Mouse (Mus musculus) forebrain, embryonic 11.5 days (tissue): ENCODE measurements around the gene Cfap97d1. TPM values are rescaled to one million over a fixed set of nuclear protein-coding genes. Genes with fewer than 3 reads are reported as not detected.

Experiments
- ATAC-seq: fragments of 200-750 bp; cut with Nextera tagmentation; replicated peaks from 2 replicates; pipeline ENCODE4 v1.8.0; 2017; ENCODE audit warnings: moderate TSS enrichment; ENCODE audit not compliant: low FRiP score
- DNase-seq: peaks from one replicate; pipeline ENCODE4 v3.0.0-alpha.2; 2017; ENCODE audit warnings: low spot score
- H3K27ac ChIP-seq: fragments of 300-500 bp; sonication (generic); 2 replicates; pipeline ENCODE4 v1.5.1; 2014; ENCODE audit warnings: low read depth, low read length
- H3K27me3 ChIP-seq: fragments of 300-500 bp; sonication (generic); 2 replicates; pipeline ENCODE4 v1.6.1; 2014; ENCODE audit warnings: mild to moderate bottlenecking, low read length, mixed read lengths; ENCODE audit not compliant: control insufficient read depth, insufficient read depth
- H3K36me3 ChIP-seq: fragments of 300-500 bp; sonication (generic); 2 replicates; pipeline ENCODE4 v1.6.1; 2014; ENCODE audit warnings: mild to moderate bottlenecking, low read length, moderate library complexity, mixed read lengths; ENCODE audit not compliant: control insufficient read depth, insufficient read depth
- H3K4me1 ChIP-seq: fragments of 300-500 bp; sonication (generic); replicated peaks from 2 replicates; pipeline ENCODE4 v1.6.1; 2014; ENCODE audit warnings: low read length, mixed read lengths; ENCODE audit not compliant: control insufficient read depth, insufficient read depth
- H3K4me2 ChIP-seq: fragments of 300-500 bp; sonication (generic); 2 replicates; pipeline ENCODE4 v1.6.1; 2014; ENCODE audit warnings: low read depth, mild to moderate bottlenecking, low read length, moderate library complexity, mixed read lengths; ENCODE audit not compliant: severe bottlenecking
- H3K4me3 ChIP-seq: fragments of 300-500 bp; sonication (generic); 2 replicates; pipeline ENCODE4 v1.5.1; 2014; ENCODE audit warnings: low read depth, low read length
- H3K9ac ChIP-seq: fragments of 300-500 bp; sonication (generic); 2 replicates; pipeline ENCODE4 v1.6.1; 2014; ENCODE audit warnings: low read length
- H3K9me3 ChIP-seq: fragments of 300-500 bp; sonication (generic); 2 replicates; pipeline ENCODE4 v1.6.1; 2016; ENCODE audit warnings: low read length, mixed read lengths; ENCODE audit not compliant: control insufficient read depth
- WGBS: fragments of 180-500 bp; shearing (Covaris S2); extraction: QIAGEN DNeasy Blood & Tissue Kit; methylation state at CpG from one replicate; pipeline ENCODE4 v1.1.7; 2014; 5-methylcytosine and 5-hydroxymethylcytosine counted together
- polyA plus RNA-seq: library from polyadenylated mRNA; unstranded; fragments of >200 nt; fragmentation: Nextera tagmentation; extraction: Ambion mirVana; gene quantifications from 2 replicates; pipeline ENCODE4 v1.2.1, GENCODE M21; 2014

The Cfap97d1 gene
- polyA plus RNA-seq, 1 experiment from 2014 or later: not detected

DNA sequence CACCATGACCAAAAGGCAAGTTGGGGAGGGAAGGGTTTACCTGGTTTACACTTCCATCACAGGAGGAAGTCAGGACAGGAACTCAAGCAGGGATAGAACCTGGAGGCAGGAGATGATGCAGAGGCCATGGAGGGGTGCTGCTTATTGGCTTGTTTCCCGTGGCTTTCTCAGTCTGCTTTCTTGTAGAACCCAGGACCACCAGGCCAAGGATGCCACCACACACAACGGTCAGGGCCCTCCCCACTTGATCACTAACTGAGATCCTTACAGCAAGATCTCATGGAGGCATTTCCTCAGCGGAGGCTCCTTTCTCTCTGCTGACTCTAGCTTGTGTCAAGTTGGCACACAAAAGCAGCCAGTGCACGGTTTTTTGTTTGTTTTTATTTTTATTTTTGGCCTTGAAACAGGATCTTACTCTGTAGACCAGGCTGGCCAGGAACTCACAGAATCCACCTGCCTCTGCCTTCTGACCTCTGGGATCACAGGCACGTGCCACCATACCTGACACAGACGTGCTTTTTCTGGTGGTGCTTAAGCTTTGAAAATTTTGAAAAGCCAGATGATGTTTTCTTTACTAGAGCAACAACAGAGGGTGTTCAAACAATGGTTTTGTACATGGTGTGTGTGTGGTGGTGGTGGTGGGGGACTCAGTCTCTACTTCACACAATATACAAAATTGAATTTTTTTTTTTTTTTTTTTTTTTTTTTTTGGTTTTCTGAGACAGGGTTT lies 44.2 kb downstream of the Cfap97d1 start, which contains the start of gene Mpp3:
Mpp3 (minus strand) TSS at position 375 of the 730 bp plus-strand sequence.
- no peaks in the 10 kb centered on the region for H3K9me3 ChIP-seq
- H3K27me3 ChIP-seq: no peaks in the 10 kb centered on the region
- H3K4me3 ChIP-seq: peak within 1 kb of the TSS; percentile 65
- peak within 1 kb of the TSS; percentile 83 for H3K27ac ChIP-seq
- ATAC-seq: no peak
- peak within 1 kb of the TSS; percentile 83 for H3K9ac ChIP-seq
- H3K4me2 ChIP-seq: peak within 1 kb of the TSS; percentile 84
- whole genome bisulfite sequencing: 76% methylated on average over 6 of the region's 6 CpGs
- no peaks in the 10 kb centered on the region for H3K36me3 ChIP-seq
- DNase-seq: no peak
- H3K4me1 ChIP-seq: peaks cover 11% of the 10 kb centered on the region

- 91% methylated on average over 4 of the region's 4 CpGs for WGBS
- DNase-seq (no peak), ATAC-seq (no peak)
- H3K4me3 ChIP-seq: no peak overlapping the region
- no peaks in the 10 kb centered on the region for H3K27me3 ChIP-seq
- H3K9me3 ChIP-seq: no peaks in the 10 kb centered on the region
- H3K9ac ChIP-seq: no peak overlapping the region
- peaks cover 11% of the 10 kb centered on the region for H3K4me1 ChIP-seq
- no peaks in the 10 kb centered on the region for H3K36me3 ChIP-seq
- H3K4me2 ChIP-seq: no peak overlapping the region
- no peak overlapping the region for H3K27ac ChIP-seq
Measured at GRCm38 (mm10) chr11:102029304-102029703, 45.2 kb downstream of the Cfap97d1 start.

GRCm38 (mm10) chr11:102029966-102030365 lies 45.9 kb downstream of the Cfap97d1 start:
- ATAC-seq (no peak), DNase-seq (no peak)
- Histone ChIP-seq H3K9ac (no peak overlapping the region), H3K27ac (no peak overlapping the region), H3K9me3 (no peaks in the 10 kb centered on the region), H3K4me1 (peaks cover 11% of the 10 kb centered on the region), H3K27me3 (no peaks in the 10 kb centered on the region), H3K36me3 (no peaks in the 10 kb centered on the region), H3K4me3 (no peak overlapping the region), H3K4me2 (no peak overlapping the region)
- WGBS: 41% methylated on average over 7 of the region's 7 CpGs

GRCm38 (mm10) chr11:102031149-102031548 lies 47.1 kb downstream of the Cfap97d1 start:
- H3K4me2 ChIP-seq: no peak overlapping the region
- H3K9ac ChIP-seq: no peak overlapping the region
- peaks cover 7% of the 10 kb centered on the region for H3K4me1 ChIP-seq
- no peaks in the 10 kb centered on the region for H3K9me3 ChIP-seq
- no peaks in the 10 kb centered on the region for H3K27me3 ChIP-seq
- DNase-seq (no peak), ATAC-seq (no peak)
- WGBS: 83% methylated on average over 7 of the region's 7 CpGs
- H3K36me3 ChIP-seq: no peaks in the 10 kb centered on the region
- H3K4me3 ChIP-seq: no peak overlapping the region
- no peak overlapping the region for H3K27ac ChIP-seq

GRCm38 (mm10) chr11:102033055-102033591 lies 49.0 kb downstream of the Cfap97d1 start:
- Histone ChIP-seq H3K36me3 (no peaks in the 10 kb centered on the region), H3K9me3 (no peaks in the 10 kb centered on the region), H3K9ac (no peak overlapping the region), H3K27ac (no peak overlapping the region), H3K4me1 (no peaks in the 10 kb centered on the region; the same call in 1 of the 2 replicates), H3K4me2 (no peak overlapping the region), H3K4me3 (no peak overlapping the region), H3K27me3 (no peaks in the 10 kb centered on the region)
- DNase-seq (no peak), ATAC-seq (no peak)
- 89% methylated on average over 12 of the region's 12 CpGs for WGBS

- H3K4me3 ChIP-seq: no peak overlapping the region
- no peak for DNase-seq
- H3K27ac ChIP-seq: no peak overlapping the region
- no peak overlapping the region for H3K9ac ChIP-seq
- H3K36me3 ChIP-seq: no peaks in the 10 kb centered on the region
- H3K9me3 ChIP-seq: no peaks in the 10 kb centered on the region
- H3K27me3 ChIP-seq: no peaks in the 10 kb centered on the region
- WGBS: 73% methylated on average over 8 of the region's 8 CpGs
- no peaks in the 10 kb centered on the region for H3K4me1 ChIP-seq
- ATAC-seq: no peak
- no peak overlapping the region for H3K4me2 ChIP-seq
Measured at GRCm38 (mm10) chr11:102034887-102035286, 50.8 kb downstream of the Cfap97d1 start.

GRCm38 (mm10) chr11:102035456-102035960 lies 51.4 kb downstream of the Cfap97d1 start:
- no peak overlapping the region for H3K27ac ChIP-seq
- no peaks in the 10 kb centered on the region for H3K27me3 ChIP-seq
- H3K9me3 ChIP-seq: no peaks in the 10 kb centered on the region
- no peaks in the 10 kb centered on the region for H3K36me3 ChIP-seq
- ATAC-seq: no peak
- no peak overlapping the region for H3K4me2 ChIP-seq
- no peak overlapping the region for H3K9ac ChIP-seq
- H3K4me1 ChIP-seq: no peaks in the 10 kb centered on the region
- DNase-seq: no peak
- H3K4me3 ChIP-seq: no peak overlapping the region
- WGBS: 88% methylated on average over 5 of the region's 5 CpGs

DNA sequence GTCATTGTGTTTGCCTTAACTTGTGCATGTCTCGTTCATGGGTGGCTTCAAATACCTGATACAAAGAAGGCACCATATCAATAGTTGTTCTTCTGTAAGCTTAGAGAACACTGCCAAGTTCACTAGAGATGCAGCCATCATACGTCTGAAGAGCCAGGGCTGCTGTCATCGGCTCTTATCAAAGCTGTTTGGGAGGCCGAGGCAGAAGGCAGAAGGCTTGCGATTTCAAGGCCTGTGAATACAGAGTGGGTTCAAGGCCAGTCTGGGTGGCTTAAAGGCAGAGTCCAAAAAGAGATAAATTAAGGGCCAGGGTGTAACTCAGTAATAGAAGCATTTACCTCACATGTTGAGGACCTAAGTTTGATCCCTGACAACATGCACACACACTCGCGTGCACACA lies 52.3 kb downstream of the Cfap97d1 start:
- no peak for ATAC-seq
- H3K4me1 ChIP-seq: no peaks in the 10 kb centered on the region
- no peak overlapping the region for H3K9ac ChIP-seq
- H3K36me3 ChIP-seq: no peaks in the 10 kb centered on the region
- no peak for DNase-seq
- no peak overlapping the region for H3K27ac ChIP-seq
- no peak overlapping the region for H3K4me3 ChIP-seq
- H3K9me3 ChIP-seq: no peaks in the 10 kb centered on the region
- 88% methylated on average over 7 of the region's 7 CpGs for WGBS
- H3K4me2 ChIP-seq: no peak overlapping the region
- H3K27me3 ChIP-seq: no peaks in the 10 kb centered on the region

DNA sequence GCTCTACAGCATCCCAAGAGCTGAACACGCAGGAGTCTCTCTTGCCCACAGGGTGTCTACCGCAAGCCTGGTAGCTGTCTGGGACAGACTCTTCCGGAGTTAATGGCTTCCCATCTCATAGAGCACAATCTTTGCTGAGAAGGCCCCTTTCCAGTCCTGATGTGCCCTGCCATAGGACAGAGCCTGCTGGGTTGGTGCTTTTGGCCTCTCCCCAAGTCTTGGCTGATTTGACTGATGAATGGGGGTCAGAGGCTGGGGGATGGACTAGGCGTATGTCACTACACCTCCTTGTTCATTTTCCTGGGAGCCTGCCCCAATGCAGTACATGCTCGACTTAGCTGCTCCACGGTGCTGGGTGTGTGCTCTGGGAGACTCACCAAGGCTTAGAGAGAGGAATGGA lies 53.7 kb downstream of the Cfap97d1 start:
- Histone ChIP-seq H3K27ac (no peak overlapping the region), H3K9me3 (no peaks in the 10 kb centered on the region), H3K4me2 (no peak overlapping the region), H3K4me1 (no peaks in the 10 kb centered on the region), H3K27me3 (no peaks in the 10 kb centered on the region), H3K9ac (no peak overlapping the region), H3K4me3 (no peak overlapping the region), H3K36me3 (no peaks in the 10 kb centered on the region)
- DNase-seq (no peak), ATAC-seq (no peak)
- WGBS: 78% methylated on average over 6 of the region's 6 CpGs
